Mouse (Mus musculus) gastrocnemius, postnatal 25 days (tissue): ENCODE measurements at regions not wholly inside any gene's neighbourhood (a gene's known extent, or its start where the extent isn't known, plus 50 kb on each side); places are given as distances from the start of the nearest gene placed in this dataset.

Experiments
- DNase-seq: peaks from one replicate; pipeline ENCODE4 v3.0.0; 2022

- no peak for DNase-seq
Measured at GRCm38 (mm10) chr9:93948671-93949070, 589.2 kb downstream of the 1190002N15Rik start.

- DNase-seq = no peak
Measured at GRCm38 (mm10) chr9:93947053-93947452, 590.8 kb downstream of the 1190002N15Rik start.

- no peak for DNase-seq
Measured at GRCm38 (mm10) chr9:93940193-93940592, 597.7 kb downstream of the 1190002N15Rik start.

GRCm38 (mm10) chr9:93930684-93931083, 607.2 kb downstream of the 1190002N15Rik start:
- DNase-seq = no peak

- no peak for DNase-seq
Measured at GRCm38 (mm10) chr9:93889256-93889655, 648.6 kb downstream of the 1190002N15Rik start.

GRCm38 (mm10) chr9:93880112-93880511, 657.8 kb downstream of the 1190002N15Rik start:
- no peak for DNase-seq

GRCm38 (mm10) chr9:93879572-93879971, 658.3 kb downstream of the 1190002N15Rik start:
- no peak for DNase-seq

GRCm38 (mm10) chr9:93870778-93871177, 667.1 kb downstream of the 1190002N15Rik start:
- no peak for DNase-seq

- DNase-seq = no peak
Measured at GRCm38 (mm10) chr9:93857937-93858336, 679.9 kb downstream of the 1190002N15Rik start.

GRCm38 (mm10) chr9:93846411-93846810, 691.5 kb downstream of the 1190002N15Rik start:
- no peak for DNase-seq

- no peak for DNase-seq
Measured at GRCm38 (mm10) chr9:93843869-93844268, 694.0 kb downstream of the 1190002N15Rik start.
